Mouse (Mus musculus) skeletal muscle tissue, postnatal 0 days (tissue): Measurements from ENCODE around the gene Zcchc14. TPM values are rescaled to one million over a fixed set of nuclear protein-coding genes. Genes with fewer than 3 reads are reported as not detected.

Experiments
- polyA plus RNA-seq: library from polyadenylated mRNA; unstranded; fragments of >200 nt; fragmentation: Nextera tagmentation; extraction: Ambion mirVana; gene quantifications from 2 replicates; pipeline ENCODE4 v1.2.1, GENCODE M21; 2015

The Zcchc14 gene
- 5.0 and 6.3 TPM in 2 replicates for polyA plus RNA-seq

GRCm38 (mm10) chr8:121652774-121653323, at the start of gene Zcchc14:
Zcchc14 (minus strand) TSS chr8:121652901.

GRCm38 (mm10) chr8:121590203-121591177, 62.2 kb downstream of the Zcchc14 start, which contains the start of gene Map1lc3b:
Map1lc3b (plus strand) TSS chr8:121590361.

GRCm38 (mm10) chr8:121578676-121579451, 73.8 kb downstream of the Zcchc14 start, which contains the start of gene Fbxo31:
Fbxo31 (minus strand) TSS chr8:121578806.

Other genes with a start within 250 kb of the Zcchc14 start
- gene 1700018B08Rik, start 108.6 kb downstream of the Zcchc14 start, polyA plus RNA-seq: not detected in 2 replicates
- 55.9 and 58.2 TPM in 2 replicates for gene Fbxo31, start 74.1 kb downstream of the Zcchc14 start, polyA plus RNA-seq
- 206 and 208 TPM in 2 replicates for gene Map1lc3b, start 62.5 kb downstream of the Zcchc14 start, polyA plus RNA-seq
- 0.06 and 0.18 TPM in 2 replicates for gene Jph3, start 76.7 kb upstream of the Zcchc14 start, polyA plus RNA-seq
- gene Klhdc4, start 176.7 kb upstream of the Zcchc14 start, polyA plus RNA-seq: 10.2 and 12.3 TPM in 2 replicates